Mouse (Mus musculus) CH12.LX (cell line): ENCODE results near the gene Stap2. TPM values are rescaled to one million over a fixed set of nuclear protein-coding genes. Genes with fewer than 3 reads are reported as not detected.

Experiments
- DNase-seq: peaks from one replicate; pipeline ENCODE4 v3.0.0-alpha.2; 2013; ENCODE audit errors: extremely low read depth
- H3K27ac ChIP-seq: 2 replicates; pipeline ENCODE4 v1.5.1; 2012; ENCODE audit warnings: low read depth, mild to moderate bottlenecking, control low read depth, moderate library complexity; ENCODE audit not compliant: insufficient read depth
- H3K27me3 ChIP-seq: replicated peaks from 2 replicates; pipeline ENCODE3; 2012; ENCODE audit warnings: inconsistent platforms
- H3K36me3 ChIP-seq, 2 experiments: replicated peaks in 1 of 2; 2 replicates each; pipeline versions ENCODE3 to v1.6.1; 2012; ENCODE audit warnings: inconsistent platforms in 1 of 2, low read length in 1 of 2, mild to moderate bottlenecking in 1 of 2, mixed read lengths in 1 of 2, moderate library complexity in 1 of 2; ENCODE audit not compliant: control insufficient read depth in 1 of 2, insufficient read depth in 1 of 2
- H3K4me1 ChIP-seq, 2 experiments: 2 replicates each; pipeline ENCODE4 v1.6.1; 2012; ENCODE audit warnings: inconsistent platforms in 1 of 2, moderate library complexity in 1 of 2; ENCODE audit not compliant: insufficient read depth in 2 of 2, control insufficient read depth in 1 of 2
- H3K4me2 ChIP-seq: 2 replicates; pipeline ENCODE4 v1.6.1; 2012; ENCODE audit warnings: low read depth, mild to moderate bottlenecking, control low read depth; ENCODE audit not compliant: poor library complexity, insufficient read depth, severe bottlenecking
- H3K4me3 ChIP-seq, 3 experiments: fragments of 150-350 bp in 1 of 3; sonication (generic) in 1 of 3; replicated peaks in 1 of 3; 2 replicates each; pipeline versions ENCODE3 to v1.5.1; 2011 to 2012; ENCODE audit warnings: low read depth in 2 of 3, low read length in 2 of 3, mild to moderate bottlenecking in 2 of 3, moderate library complexity in 2 of 3, control low read depth in 1 of 3, improper control_type of control experiment in 1 of 3, inconsistent platforms in 1 of 3, mixed read lengths in 1 of 3; ENCODE audit not compliant: poor library complexity in 1 of 3
- H3K79me2 ChIP-seq: replicated peaks from 2 replicates; pipeline ENCODE4 v1.6.1; 2012; ENCODE audit warnings: mild to moderate bottlenecking, moderate library complexity; ENCODE audit not compliant: control insufficient read depth, poor library complexity, insufficient read depth, severe bottlenecking; ENCODE audit errors: extremely low read depth
- H3K9ac ChIP-seq: 2 replicates; pipeline ENCODE4 v1.6.1; 2012; ENCODE audit warnings: low read depth, mild to moderate bottlenecking, control low read depth, moderate library complexity; ENCODE audit not compliant: insufficient read depth
- H3K9me3 ChIP-seq: replicated peaks from 2 replicates; pipeline ENCODE3; 2012; ENCODE audit warnings: low read length, inconsistent platforms, mixed read lengths
- BHLHE40 ChIP-seq: IDR thresholded peaks from 2 replicates; pipeline ENCODE4 v1.6.1; 2011; ENCODE audit warnings: mild to moderate bottlenecking, low read depth, low read length, improper control_type of control experiment
- CHD1 ChIP-seq: IDR thresholded peaks from 2 replicates; pipeline ENCODE4 v1.6.1; 2012; ENCODE audit warnings: low read depth, low read length, improper control_type of control experiment, inconsistent platforms
- CHD2 ChIP-seq: IDR thresholded peaks from 2 replicates; pipeline ENCODE4 v1.6.1; 2011; ENCODE audit warnings: low read length, improper control_type of control experiment
- CTCF ChIP-seq, 2 experiments: IDR thresholded peaks in 1 of 2; conservative IDR thresholded peaks in 1 of 2; 2 replicates each; pipeline ENCODE4 v1.5.1; 2011 to 2012; ENCODE audit warnings: low read depth in 2 of 2, low read length in 2 of 2, improper control_type of control experiment in 1 of 2, inconsistent platforms in 1 of 2, mild to moderate bottlenecking in 1 of 2, moderate library complexity in 1 of 2
- E2F4 ChIP-seq: IDR thresholded peaks from 2 replicates; pipeline ENCODE4 v1.6.1; 2011; ENCODE audit warnings: low read depth, low read length, improper control_type of control experiment; ENCODE audit not compliant: insufficient replicate concordance
- EP300 ChIP-seq: IDR thresholded peaks from 2 replicates; pipeline ENCODE4 v1.6.1; 2011; ENCODE audit warnings: low read length, improper control_type of control experiment
- ETS1 ChIP-seq: conservative IDR thresholded peaks from 2 replicates; pipeline ENCODE4 v1.6.1; 2012; ENCODE audit warnings: low read depth, mild to moderate bottlenecking, inconsistent platforms, low read length, improper control_type of control experiment, moderate library complexity
- GABPA ChIP-seq: IDR thresholded peaks from 2 replicates; pipeline ENCODE4 v1.6.1; 2012; ENCODE audit warnings: low read depth, low read length, improper control_type of control experiment, inconsistent platforms; ENCODE audit not compliant: insufficient replicate concordance
- IRF4 ChIP-seq: IDR thresholded peaks from 2 replicates; pipeline ENCODE4 v1.6.1; 2014; ENCODE audit warnings: low read depth, mild to moderate bottlenecking, inconsistent platforms, low read length, improper control_type of control experiment
- JUND ChIP-seq: conservative IDR thresholded peaks from 2 replicates; pipeline ENCODE4 v1.6.1; 2011; ENCODE audit warnings: low read depth, low read length, improper control_type of control experiment
- KAT2A ChIP-seq: IDR thresholded peaks from 2 replicates; pipeline ENCODE4 v1.6.1; 2012; ENCODE audit warnings: low read length, improper control_type of control experiment, inconsistent platforms; ENCODE audit not compliant: insufficient replicate concordance
- MAFK ChIP-seq: IDR thresholded peaks from 2 replicates; pipeline ENCODE4 v1.6.1; 2011; ENCODE audit warnings: low read length, improper control_type of control experiment; ENCODE audit not compliant: insufficient replicate concordance
- MAX ChIP-seq: IDR thresholded peaks from 2 replicates; pipeline ENCODE4 v1.6.1; 2011; ENCODE audit warnings: low read length, improper control_type of control experiment
- MAZ ChIP-seq: IDR thresholded peaks from 2 replicates; pipeline ENCODE4 v1.6.1; 2012; ENCODE audit warnings: low read depth, mild to moderate bottlenecking, inconsistent platforms, low read length, improper control_type of control experiment, moderate library complexity
- MEF2A ChIP-seq: IDR thresholded peaks from 2 replicates; pipeline ENCODE4 v1.6.1; 2014; ENCODE audit warnings: low read depth, mild to moderate bottlenecking, inconsistent platforms, low read length, improper control_type of control experiment, borderline replicate concordance
- MXI1 ChIP-seq: IDR thresholded peaks from 2 replicates; pipeline ENCODE4 v1.6.1; 2011; ENCODE audit warnings: mild to moderate bottlenecking, low read depth, low read length, improper control_type of control experiment
- MYC ChIP-seq: IDR thresholded peaks from 2 replicates; pipeline ENCODE4 v1.6.1; 2011; ENCODE audit warnings: low read depth, mild to moderate bottlenecking, improper control_type of control experiment, low read length
- NELFE ChIP-seq: IDR thresholded peaks from 2 replicates; pipeline ENCODE4 v1.6.1; 2011; ENCODE audit warnings: low read depth, low read length, improper control_type of control experiment
- POLR2A ChIP-seq: IDR thresholded peaks from 2 replicates; pipeline ENCODE4 v1.6.1; 2011; ENCODE audit warnings: low read depth, mild to moderate bottlenecking, improper control_type of control experiment, low read length
- SIN3A ChIP-seq: IDR thresholded peaks from 2 replicates; pipeline ENCODE4 v1.6.1; 2012; ENCODE audit warnings: low read length, improper control_type of control experiment, inconsistent platforms
- SMC3 ChIP-seq: IDR thresholded peaks from 2 replicates; pipeline ENCODE4 v1.6.1; 2011; ENCODE audit warnings: low read depth, low read length, improper control_type of control experiment
- TBP ChIP-seq: conservative IDR thresholded peaks from 2 replicates; pipeline ENCODE4 v1.6.1; 2011; ENCODE audit warnings: low read depth, low read length, improper control_type of control experiment
- TCF12 ChIP-seq: IDR thresholded peaks from 2 replicates; pipeline ENCODE4 v1.6.1; 2014; ENCODE audit warnings: low read depth, mild to moderate bottlenecking, inconsistent platforms, low read length, improper control_type of control experiment
- UBTF ChIP-seq: IDR thresholded peaks from 2 replicates; pipeline ENCODE4 v1.6.1; 2012; ENCODE audit warnings: low read depth, mild to moderate bottlenecking, inconsistent platforms, low read length, improper control_type of control experiment, moderate library complexity
- USF1 ChIP-seq: IDR thresholded peaks from 2 replicates; pipeline ENCODE4 v1.6.1; 2014; ENCODE audit warnings: low read depth, mild to moderate bottlenecking, inconsistent platforms, low read length, improper control_type of control experiment
- ZC3H11A ChIP-seq: IDR thresholded peaks from 2 replicates; pipeline ENCODE4 v1.6.1; 2012; ENCODE audit warnings: low read depth, mild to moderate bottlenecking, inconsistent platforms, low read length, improper control_type of control experiment
- ZKSCAN1 ChIP-seq: IDR thresholded peaks from 2 replicates; pipeline ENCODE4 v1.6.1; 2012; ENCODE audit warnings: low read depth, inconsistent platforms, low read length, improper control_type of control experiment, borderline replicate concordance
- ZMIZ1 ChIP-seq: IDR thresholded peaks from 2 replicates; pipeline ENCODE4 v1.6.1; 2012; ENCODE audit warnings: low read depth, mild to moderate bottlenecking, inconsistent platforms, low read length, improper control_type of control experiment
- ZNF384 ChIP-seq: IDR thresholded peaks from 2 replicates; pipeline ENCODE4 v1.6.1; 2012; ENCODE audit warnings: low read depth, low read length, improper control_type of control experiment, inconsistent platforms
- dilution Hi-C: fragments of 300-500 bp; cut with MboI; formaldehyde crosslinking; loops from 2 replicates; pipeline ENCODE4 v1.14.3; 2020; ENCODE audit warnings: low sequenced_read_pairs; ENCODE audit not compliant: extremely low pct_unique_long_range_greater_than_20kb, extremely low pct_ligation_motif_present
- in situ Hi-C: fragments of 300-500 bp; cut with MboI; formaldehyde crosslinking; loops from 3 replicates; pipeline ENCODE4 v1.14.3; 2019; ENCODE audit warnings: low sequenced_read_pairs, low pct_ligation_motif_present, low pct_unique_long_range_greater_than_20kb, mixed read lengths
- polyA plus RNA-seq: library from polyadenylated mRNA; unstranded; fragments of >175 nt; gene quantifications from 2 replicates; pipeline ENCODE4 v1.2.1, GENCODE M21; 2012; ENCODE audit warnings: low read depth; ENCODE audit not compliant: insufficient read length
- total RNA-seq, 2 experiments: library from RNA; depleted of rRNA; stranded (reverse); fragments of 300-350 nt in 1 of 2; fragments of >200 nt in 1 of 2; gene quantifications; 2 replicates each; pipeline ENCODE4 v1.2.3; 2012 to 2014

Stap2 gene
- total and polyA plus RNA-seq, 3 experiments, result 0.51 to 3.2 (median 0.52) TPM

GRCm38 (mm10) chr17:56040857-56041163, 35.4 kb upstream of the Stap2 start:
- no peaks in the 10 kb centered on the region for H3K9me3 ChIP-seq
- peaks cover 0 to 38% of the 10 kb centered on the region in 2 experiments; a peak in 2 of 4 replicates for H3K4me1 ChIP-seq
- dilution Hi-C loops (no loop called here), in situ Hi-C loops (loop anchor here (5.0 kb wide), 1 partner anchor 36 kb away; the partner anchor contains the start of genes Hdgfl2 and Ubxn6)
- peak overlapping the region; percentile 81; the same call in 1 of the 2 replicates for H3K4me2 ChIP-seq
- no peak for DNase-seq
- peak overlapping the region; percentile 78 to 89 (median 80) for H3K4me3 ChIP-seq
- peaks cover 17 to 32% of the 10 kb centered on the region in 2 experiments for H3K36me3 ChIP-seq
- peak overlapping the region; percentile 82 for H3K9ac ChIP-seq
- H3K79me2 ChIP-seq, result peaks cover 60% of the 10 kb centered on the region
- no peaks in the 10 kb centered on the region for H3K27me3 ChIP-seq
- no peak overlapping the region for H3K27ac ChIP-seq
- no peak for TF ChIP-seq BHLHE40
- no peak for TF ChIP-seq ZNF384
- TF ChIP-seq IRF4, result no peak
- TF ChIP-seq MEF2A, result no peak
- no peak for TF ChIP-seq USF1
- no peak for TF ChIP-seq SMC3
- TF ChIP-seq NELFE, result no peak
- no peak for TF ChIP-seq MXI1
- TF ChIP-seq ETS1, result no peak
- no peak for TF ChIP-seq POLR2A
- no peak for TF ChIP-seq JUND
- TF ChIP-seq CHD1, result no peak
- no peak for TF ChIP-seq KAT2A
- TF ChIP-seq UBTF, result no peak
- no peak for TF ChIP-seq ZKSCAN1

GRCm38 (mm10) chr17:56040030-56040856, 34.9 kb upstream of the Stap2 start, which contains the start of gene Chaf1a:
TSS of gene Chaf1a (plus strand) at chr17:56040439.
- no peaks in the 10 kb centered on the region for H3K9me3 ChIP-seq
- DNase-seq, result peak; percentile 99
- peaks cover 60% of the 10 kb centered on the region for H3K79me2 ChIP-seq
- in situ Hi-C loops (loop anchor here (5.0 kb wide), 1 partner anchor 37 kb away; the partner anchor contains the start of genes Hdgfl2 and Ubxn6), dilution Hi-C loops (no loop called here)
- H3K27me3 ChIP-seq, result no peaks in the 10 kb centered on the region
- H3K4me3 ChIP-seq, result peak within 1 kb of the TSS; percentile 78 to 89 (median 80)
- peak within 1 kb of the TSS; percentile 82 for H3K9ac ChIP-seq
- H3K4me1 ChIP-seq, result peaks cover 0 to 39% of the 10 kb centered on the region in 2 experiments; a peak in 2 of 4 replicates
- peak within 1 kb of the TSS; percentile 81 for H3K4me2 ChIP-seq
- peak within 1 kb of the TSS; percentile 35; the same call in 1 of the 2 replicates for H3K27ac ChIP-seq
- peaks cover 12 to 26% of the 10 kb centered on the region in 2 experiments for H3K36me3 ChIP-seq
- TF ChIP-seq ZC3H11A (no peak), NELFE (peak; percentile 76), BHLHE40 (peak; percentile 66), TBP (peak; percentile 84), IRF4 (no peak), TCF12 (peak; percentile 52), MYC (no peak), USF1 (peak; percentile 99), UBTF (no peak), MAFK (no peak), KAT2A (peak; percentile 53; the same call in 1 of the 2 replicates), ETS1 (no peak), E2F4 (peak; percentile 80; the same call in 1 of the 2 replicates), EP300 (no peak), CHD1 (no peak), GABPA (no peak), MEF2A (no peak), MXI1 (no peak; the same call in 1 of the 2 replicates), POLR2A (peak; percentile 86), CTCF (conservative IDR thresholded peaks at IDR 0.05 in 1 of 2, IDR thresholded peaks at IDR 0.05 in 1 of 2; ENCODE audit: low read depth in 2 of 2, low read length in 2 of 2) (no peak), CHD2 (peak; percentile 99), ZMIZ1 (peak; percentile 75; the same call in 1 of the 2 replicates), MAZ (no peak), SIN3A (peak; percentile 80), MAX (peak; percentile 97)
